Mouse (Mus musculus) cortical plate, adult 2 months (tissue): ENCODE results near the gene Efcc1.

Source experiments
- CTCF ChIP-seq: fragments of 200-500 bp; IDR thresholded peaks from 2 replicates; pipeline ENCODE4 v1.5.1; 2011; ENCODE audit warnings: mild to moderate bottlenecking, control low read depth, low read length; ENCODE audit not compliant: insufficient read depth; ENCODE audit errors: extremely low read depth
- POLR2A ChIP-seq: fragments of 200-500 bp; IDR thresholded peaks from 2 replicates; pipeline ENCODE4 v1.6.1; 2011; ENCODE audit warnings: mild to moderate bottlenecking, low read length, control low read depth; ENCODE audit not compliant: insufficient read depth; ENCODE audit errors: extremely low read depth

DNA sequence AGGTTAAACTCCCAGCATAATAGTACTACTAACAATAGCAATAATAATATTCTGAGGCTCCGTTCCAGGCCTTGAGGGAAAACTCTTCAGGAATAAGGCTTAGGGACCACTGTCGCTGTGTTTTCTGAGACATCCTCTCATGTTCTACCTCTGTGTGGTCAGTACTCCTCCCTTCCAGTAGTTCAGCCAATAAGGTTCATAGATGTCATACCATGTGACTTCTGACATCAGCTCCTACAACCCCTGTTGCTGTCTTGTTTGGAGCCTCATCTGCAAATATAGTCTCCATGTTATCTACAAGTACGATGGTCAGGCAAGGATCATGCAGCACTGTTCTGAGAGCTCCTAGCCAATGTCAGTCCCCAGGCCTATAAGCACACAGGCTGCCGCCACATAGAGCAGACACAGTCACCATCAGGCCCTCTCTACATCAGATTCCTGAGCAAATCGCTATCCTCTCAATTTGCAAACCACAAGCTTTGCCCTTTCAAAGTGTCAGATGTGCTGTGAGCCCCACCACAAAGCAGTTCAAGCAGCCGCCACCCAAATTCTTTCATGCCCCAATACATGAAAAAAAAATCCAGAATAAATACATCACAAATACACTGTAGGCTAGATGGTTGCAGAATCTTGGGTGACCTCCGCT is 5.3 kb upstream of the Efcc1 start:
- TF ChIP-seq CTCF (no peak), POLR2A (no peak)
